Comparison of ENCODE assay signal across 10 mouse cellular contexts in genomic region chr12:3783196-3783825, GRCm38 (mm10). TPM values are rescaled to one million over a fixed set of nuclear protein-coding genes. Genes with fewer than 3 reads are reported as not detected.
A peak's percentile ranks its signal among the peaks of the same experiment; 100 is the strongest.
DNase-seq lines count a peak whose midpoint lies in the region; ATAC-seq lines count a peak whose summit lies in the region.
"Had no signal": no experiment of that assay in that cellular context is flagged by ENCODE, and none has a peak within 500 bp of the region (broad histone marks: within the 10 kb centered on the region; RNA-seq: fewer than 3 reads in every experiment).

No protein-coding gene starts in this region.

- H3K9me3 ChIP-seq in embryonic facial prominence, embryonic 11.5 days (replicated peaks; ENCODE audit: control insufficient read depth, low read length), result no peaks in the 10 kb centered on the region
- no peaks in the 10 kb centered on the region for H3K9me3 ChIP-seq in hindbrain, embryonic 14.5 days (ENCODE audit: control insufficient read depth, low read length)
- H3K9me3 ChIP-seq in neural tube, embryonic 15.5 days (replicated peaks), result no peaks in the 10 kb centered on the region

- no peaks in the 10 kb centered on the region for H3K27me3 ChIP-seq in embryonic facial prominence, embryonic 11.5 days (ENCODE audit: control insufficient read depth, insufficient read depth, low read length)
- no peaks in the 10 kb centered on the region for H3K27me3 ChIP-seq in hindbrain, embryonic 14.5 days (ENCODE audit: control insufficient read depth, insufficient read depth, low read length)
- no peaks in the 10 kb centered on the region for H3K27me3 ChIP-seq in neural tube, embryonic 15.5 days (replicated peaks)

- no peak overlapping the region for H3K9ac ChIP-seq in embryonic facial prominence, embryonic 11.5 days (replicated peaks; ENCODE audit: low read length)
- H3K9ac ChIP-seq in hindbrain, embryonic 14.5 days, result no peak overlapping the region
- H3K9ac ChIP-seq in neural tube, embryonic 15.5 days (replicated peaks), result no peak overlapping the region
- H3K9ac ChIP-seq: liver, postnatal 0 days had no signal

- 53% methylated on average over 3 of the region's 3 CpGs for WGBS in embryonic facial prominence, embryonic 11.5 days
- 43% methylated on average over 3 of the region's 3 CpGs for WGBS in hindbrain, embryonic 14.5 days
- 45% methylated on average over 3 of the region's 3 CpGs for WGBS in neural tube, embryonic 15.5 days

- no peak overlapping the region for H3K27ac ChIP-seq in embryonic facial prominence, embryonic 11.5 days (replicated peaks; ENCODE audit: low read depth, low read length)
- peak overlapping the region; percentile 80 for H3K27ac ChIP-seq in hindbrain, embryonic 14.5 days
- H3K27ac ChIP-seq in neural tube, embryonic 15.5 days (replicated peaks), result peak overlapping the region; percentile 75

- peaks cover 12% of the 10 kb centered on the region for H3K4me1 ChIP-seq in embryonic facial prominence, embryonic 11.5 days (ENCODE audit: control insufficient read depth, insufficient read depth, low read length)
- peaks cover 52% of the 10 kb centered on the region for H3K4me1 ChIP-seq in hindbrain, embryonic 14.5 days (replicated peaks; ENCODE audit: control insufficient read depth, insufficient read depth, low read length)
- peaks cover 61% of the 10 kb centered on the region for H3K4me1 ChIP-seq in neural tube, embryonic 15.5 days

- intact Hi-C loops in left cerebral cortex, postnatal 25 days (cut with DNase I), result no loop called here
- intact Hi-C loops in left cerebral cortex, postnatal 10 days (cut with DNase I), result no loop called here

- no peak overlapping the region for H3K4me2 ChIP-seq in embryonic facial prominence, embryonic 11.5 days (ENCODE audit: low read depth, low read length)
- H3K4me2 ChIP-seq in hindbrain, embryonic 14.5 days (replicated peaks), result no peak overlapping the region
- no peak overlapping the region for H3K4me2 ChIP-seq in neural tube, embryonic 15.5 days

- H3K4me3 ChIP-seq in embryonic facial prominence, embryonic 11.5 days (ENCODE audit: low read depth, low read length), result no peak overlapping the region
- no peak overlapping the region for H3K4me3 ChIP-seq in hindbrain, embryonic 14.5 days (replicated peaks; ENCODE audit: low read length)
- no peak overlapping the region for H3K4me3 ChIP-seq in neural tube, embryonic 15.5 days (replicated peaks)
- H3K4me3 ChIP-seq: myocyte had no signal

- no peak for ATAC-seq in embryonic facial prominence, embryonic 11.5 days (replicated peaks; ENCODE audit: insufficient number of reproducible peaks, low FRiP score, low TSS enrichment, low read depth)
- ATAC-seq in hindbrain, embryonic 14.5 days (ENCODE audit: low FRiP score), result peak; percentile 55; the same call in 1 of the 2 replicates
- ATAC-seq in neural tube, embryonic 15.5 days (ENCODE audit: low FRiP score), result peak; percentile 45; the same call in 1 of the 2 replicates
- ATAC-seq: liver, postnatal 0 days had no signal

- no peaks in the 10 kb centered on the region for H3K36me3 ChIP-seq in embryonic facial prominence, embryonic 11.5 days (replicated peaks; ENCODE audit: control insufficient read depth, insufficient read depth, low read depth, low read length)
- H3K36me3 ChIP-seq in hindbrain, embryonic 14.5 days (replicated peaks; ENCODE audit: control insufficient read depth, insufficient read depth), result no peaks in the 10 kb centered on the region
- H3K36me3 ChIP-seq in neural tube, embryonic 15.5 days, result no peaks in the 10 kb centered on the region

- DNase-seq in left cerebral cortex, postnatal 25 days (ENCODE audit: low spot score in 2 of 2), result peak; percentile 55 to 66
- DNase-seq in left cerebral cortex, postnatal 10 days (ENCODE audit: extremely low spot score in 1 of 2, low spot score in 2 of 2), result no peak
- DNase-seq in embryonic facial prominence, embryonic 11.5 days (ENCODE audit: low spot score), result peak; percentile 21
- DNase-seq in hindbrain, embryonic 14.5 days (ENCODE audit: low spot score), result peak; percentile 59
- DNase-seq in spleen, postnatal 4 days (ENCODE audit: low spot score in 2 of 2), result no peak
- DNase-seq in adrenal gland, postnatal 14 days, result no peak
- DNase-seq in cerebellum, adult 11 months, result no peak
- DNase-seq: liver, postnatal 0 days had no signal

RNA-seq across cellular contexts. Expression of gene Dnmt3a, which starts 22.5 kb away (rescaled TPM):
- total RNA-seq in left cerebral cortex, postnatal 25 days (2021), result 100 to 1,000 TPM; 138 to 148 TPM
- 100 to 1,000 TPM; 331 to 345 TPM for total RNA-seq in left cerebral cortex, postnatal 10 days (2021)
- 69.5 and 80.9 TPM in 2 replicates for polyA plus RNA-seq in embryonic facial prominence, embryonic 11.5 days (2014; fragmentation: Nextera tagmentation; extraction: Ambion mirVana)
- 61.9 and 62.1 TPM in 2 replicates for polyA plus RNA-seq in hindbrain, embryonic 14.5 days (2014; fragmentation: Nextera tagmentation; extraction: Ambion mirVana)
- 116 and 134 TPM in 2 replicates for polyA plus RNA-seq in neural tube, embryonic 15.5 days (2015; fragmentation: Nextera tagmentation; extraction: Ambion mirVana)
- 95.6 and 106 TPM in 2 replicates for total RNA-seq in adrenal gland, postnatal 14 days (2021)

Comparison
In these comparisons a context has a peak if more than half of its experiments do, and no peak if none do; other contexts are left out.
1. DNase-seq: peak in left cerebral cortex, postnatal 25 days (2 of 2), embryonic facial prominence, embryonic 11.5 days (single experiment) and hindbrain, embryonic 14.5 days (single experiment); none in left cerebral cortex, postnatal 10 days (0 of 2), spleen, postnatal 4 days (0 of 2), adrenal gland, postnatal 14 days (single experiment) and cerebellum, adult 11 months (single experiment).